Mouse (Mus musculus) kidney, embryonic 16.5 days (tissue): ENCODE results near the gene Zfp119b. TPM values are rescaled to one million over a fixed set of nuclear protein-coding genes. Genes with fewer than 3 reads are reported as not detected.

Experiments
- ATAC-seq: fragments of 200-750 bp; cut with Nextera tagmentation; 2 replicates; pipeline ENCODE4 v1.8.0; 2017; ENCODE audit warnings: moderate TSS enrichment; ENCODE audit not compliant: low FRiP score, low TSS enrichment
- H3K27ac ChIP-seq: fragments of 300-500 bp; sonication (generic); 2 replicates; pipeline ENCODE4 v1.5.1; 2014; ENCODE audit warnings: low read length
- H3K27me3 ChIP-seq: fragments of 300-500 bp; sonication (generic); 2 replicates; pipeline ENCODE4 v1.6.1; 2014; ENCODE audit warnings: low read length, control low read depth, mixed read lengths; ENCODE audit not compliant: insufficient read depth
- H3K36me3 ChIP-seq: fragments of 300-500 bp; sonication (generic); 2 replicates; pipeline ENCODE4 v1.6.1; 2014; ENCODE audit warnings: low read length, control low read depth, mixed read lengths; ENCODE audit not compliant: insufficient read depth
- H3K4me1 ChIP-seq: fragments of 300-500 bp; sonication (generic); 2 replicates; pipeline ENCODE4 v1.6.1; 2014; ENCODE audit warnings: low read length, control low read depth, mixed read lengths; ENCODE audit not compliant: insufficient read depth
- H3K4me2 ChIP-seq: fragments of 300-500 bp; sonication (generic); replicated peaks from 2 replicates; pipeline ENCODE4 v1.6.1; 2014; ENCODE audit warnings: low read depth, low read length
- H3K4me3 ChIP-seq: fragments of 300-500 bp; sonication (generic); 2 replicates; pipeline ENCODE4 v1.5.1; 2014; ENCODE audit warnings: mild to moderate bottlenecking, low read length
- H3K9ac ChIP-seq: fragments of 300-500 bp; sonication (generic); replicated peaks from 2 replicates; pipeline ENCODE4 v1.6.1; 2014; ENCODE audit warnings: low read length
- H3K9me3 ChIP-seq: fragments of 300-500 bp; sonication (generic); 2 replicates; pipeline ENCODE4 v1.6.1; 2016; ENCODE audit warnings: low read length, control low read depth
- WGBS: fragments of 180-500 bp; shearing (Covaris S2); extraction: QIAGEN DNeasy Blood & Tissue Kit; methylation state at CpG from one replicate; pipeline ENCODE4 v1.1.7; 2014; 5-methylcytosine and 5-hydroxymethylcytosine counted together
- polyA plus RNA-seq: library from polyadenylated mRNA; unstranded; fragments of >200 nt; fragmentation: Nextera tagmentation; extraction: Ambion mirVana; gene quantifications from 2 replicates; pipeline ENCODE4 v1.2.1, GENCODE M21; 2015

The Zfp119b gene
- 6.3 and 7.8 TPM in 2 replicates for polyA plus RNA-seq

- no peak within 1 kb of the TSS for H3K27ac ChIP-seq
- H3K9ac ChIP-seq, result no peak within 1 kb of the TSS
- H3K4me2 ChIP-seq, result no peak within 1 kb of the TSS
- no peak for ATAC-seq
- 0 out of 2 replicates have a peak, but pooled peaks cover 4% of the 10 kb centered on the region for H3K4me1 ChIP-seq
- 83% methylated on average over 2 of the region's 2 CpGs for WGBS
- no peaks in the 10 kb centered on the region for H3K36me3 ChIP-seq
- no peaks in the 10 kb centered on the region for H3K27me3 ChIP-seq
- no peak within 1 kb of the TSS for H3K4me3 ChIP-seq
- H3K9me3 ChIP-seq, result no peaks in the 10 kb centered on the region
Measured at GRCm38 (mm10) chr17:55949400-55949799, at the start of gene Zfp119b. Zfp119b (minus strand) TSS chr17:55949500.

GRCm38 (mm10) chr17:55996007-55996406 is 46.7 kb upstream of the Zfp119b start:
- 80% methylated on average over 15 of the region's 15 CpGs for WGBS
- no peak overlapping the region for H3K9ac ChIP-seq
- H3K4me1 ChIP-seq, result no peaks in the 10 kb centered on the region
- no peak overlapping the region for H3K4me2 ChIP-seq
- no peak for ATAC-seq
- peaks cover 12% of the 10 kb centered on the region for H3K27me3 ChIP-seq
- H3K9me3 ChIP-seq, result no peaks in the 10 kb centered on the region
- H3K27ac ChIP-seq, result no peak overlapping the region
- H3K4me3 ChIP-seq, result no peak overlapping the region
- H3K36me3 ChIP-seq, result no peaks in the 10 kb centered on the region

GRCm38 (mm10) chr17:55990278-55990898 is 41.1 kb upstream of the Zfp119b start:
- WGBS, result 87% methylated on average over 8 of the region's 8 CpGs
- H3K4me1 ChIP-seq, result no peaks in the 10 kb centered on the region
- no peak overlapping the region for H3K4me2 ChIP-seq
- H3K27ac ChIP-seq, result no peak overlapping the region
- peak; percentile 43 for ATAC-seq
- H3K9ac ChIP-seq, result no peak overlapping the region
- no peaks in the 10 kb centered on the region for H3K9me3 ChIP-seq
- H3K4me3 ChIP-seq, result no peak overlapping the region
- no peaks in the 10 kb centered on the region for H3K27me3 ChIP-seq
- H3K36me3 ChIP-seq, result no peaks in the 10 kb centered on the region

- peak; percentile 77 for ATAC-seq
- H3K36me3 ChIP-seq, result no peaks in the 10 kb centered on the region
- WGBS, result 9% methylated on average over 34 of the region's 35 CpGs
Measured at GRCm38 (mm10) chr17:55986030-55986961, 37.0 kb upstream of the Zfp119b start, which contains the start of gene Fsd1. Fsd1 (plus strand) TSS chr17:55986509.

GRCm38 (mm10) chr17:55977301-55977700 is 28.0 kb upstream of the Zfp119b start:
- 25% methylated on average over 3 of the region's 3 CpGs for WGBS
- Histone ChIP-seq H3K4me3 (no peak overlapping the region), H3K4me2 (no peak overlapping the region), H3K9me3 (no peaks in the 10 kb centered on the region), H3K9ac (no peak overlapping the region), H3K27me3 (no peaks in the 10 kb centered on the region), H3K27ac (no peak overlapping the region), H3K36me3 (no peaks in the 10 kb centered on the region), H3K4me1 (peaks cover 7% of the 10 kb centered on the region)
- ATAC-seq, result no peak

More at GRCm38 (mm10) chr17:55986030-55986961, 37.0 kb upstream of the Zfp119b start, which contains the start of gene Fsd1:
- Histone ChIP-seq H3K4me1 (no peaks in the 10 kb centered on the region), H3K27ac (no peak within 1 kb of the TSS), H3K9me3 (no peaks in the 10 kb centered on the region), H3K4me3 (peak within 1 kb of the TSS; percentile 55), H3K9ac (peak within 1 kb of the TSS; percentile 45), H3K27me3 (no peaks in the 10 kb centered on the region), H3K4me2 (peak within 1 kb of the TSS; percentile 77)

GRCm38 (mm10) chr17:55976255-55976862 is 27.1 kb upstream of the Zfp119b start:
- Histone ChIP-seq H3K4me3 (no peak overlapping the region), H3K4me2 (peak overlapping the region; percentile 14; the same call in 1 of the 2 replicates), H3K27me3 (0 out of 2 replicates have a peak, but pooled peaks cover 3% of the 10 kb centered on the region), H3K27ac (no peak overlapping the region), H3K9ac (no peak overlapping the region), H3K4me1 (peaks cover 8% of the 10 kb centered on the region), H3K36me3 (no peaks in the 10 kb centered on the region), H3K9me3 (no peaks in the 10 kb centered on the region)
- peak; percentile 76 for ATAC-seq
- 13% methylated on average over 13 of the region's 13 CpGs for WGBS

- Histone ChIP-seq H3K9me3 (no peaks in the 10 kb centered on the region), H3K27ac (no peak overlapping the region), H3K4me3 (peak overlapping the region; percentile 61), H3K4me2 (peak overlapping the region; percentile 98), H3K27me3 (0 out of 2 replicates have a peak, but pooled peaks cover 7% of the 10 kb centered on the region), H3K4me1 (peaks cover 20% of the 10 kb centered on the region), H3K9ac (peak overlapping the region; percentile 83; the same call in 1 of the 2 replicates), H3K36me3 (peaks cover 14% of the 10 kb centered on the region)
- no peak for ATAC-seq
- WGBS, result 28% methylated on average over 22 of the region's 22 CpGs
Measured at GRCm38 (mm10) chr17:55971453-55971852, 22.2 kb upstream of the Zfp119b start.

- 0 out of 2 replicates have a peak, but pooled peaks cover 7% of the 10 kb centered on the region for H3K27me3 ChIP-seq
- H3K4me3 ChIP-seq, result peak within 1 kb of the TSS; percentile 61
- peaks cover 16% of the 10 kb centered on the region for H3K36me3 ChIP-seq
- ATAC-seq, result peak; percentile 43
- peak within 1 kb of the TSS; percentile 54 for H3K27ac ChIP-seq
- H3K4me2 ChIP-seq, result peak within 1 kb of the TSS; percentile 98
- H3K9ac ChIP-seq, result peak within 1 kb of the TSS; percentile 83
- 9% methylated on average over 52 of the region's 55 CpGs for WGBS
- H3K4me1 ChIP-seq, result peaks cover 16% of the 10 kb centered on the region
- no peaks in the 10 kb centered on the region for H3K9me3 ChIP-seq
Measured at GRCm38 (mm10) chr17:55969966-55970891, 20.9 kb upstream of the Zfp119b start, which contains the start of gene Shd. Shd (plus strand) TSS chr17:55970467.
